Mouse (Mus musculus) macrophage (primary cell): ENCODE results near the gene BC003965. TPM values are rescaled to one million over a fixed set of nuclear protein-coding genes. Genes with fewer than 3 reads are reported as not detected.
A peak's percentile ranks its signal among the peaks of the same experiment; 100 is the strongest.

Experiments
- H3K27ac ChIP-seq: fragments of 350-480 bp; formaldehyde crosslinking; 2 replicates; pipeline ENCODE4 v1.9.0; 2021
- H3K36me3 ChIP-seq: fragments of 350-480 bp; formaldehyde crosslinking; 2 replicates; pipeline ENCODE4 v1.9.0; 2021; ENCODE audit errors: inconsistent target
- H3K4me3 ChIP-seq: fragments of 350-480 bp; formaldehyde crosslinking; 2 replicates; pipeline ENCODE4 v1.9.0; 2021; ENCODE audit errors: inconsistent target
- H3K79me2 ChIP-seq: fragments of 350-480 bp; formaldehyde crosslinking; 2 replicates; pipeline ENCODE4 v1.9.0; 2021; ENCODE audit errors: inconsistent target
- WGBS: methylation state at CpG from one replicate; pipeline ENCODE4 v1.1.7; 2026; ENCODE audit warnings: inconsistent platforms; ENCODE audit not compliant: missing documents; 5-methylcytosine and 5-hydroxymethylcytosine counted together
- polyA plus RNA-seq: library from polyadenylated mRNA; stranded (reverse); fragments of 250-400 nt; gene quantifications from 3 replicates; pipeline ENCODE4 v1.2.4, GENCODE M21; 2018; ENCODE audit warnings: inconsistent platforms
- total RNA-seq, 78 experiments: library from RNA; depleted of rRNA; stranded (reverse); fragments of 250-400 nt; gene quantifications; 1 replicate in 9 of 78; 2 replicates in 24 of 78; 3 replicates in 43 of 78; 4 replicates in 2 of 78; pipeline ENCODE4 v1.2.4; 2018; ENCODE audit warnings: inconsistent platforms in 56 of 78

BC003965 gene
- 10 to 100 TPM in 4 of 26 experiments, 1 to 10 TPM in 22; 2.1 to 12.0 (median 6.1) TPM for total RNA-seq (2018; cell fraction: chromatin; rRNA removed)
- total RNA-seq (2018; cell fraction: cytosol; rRNA removed) = 1 to 10 TPM; 2.9 to 6.9 (median 5.5) TPM
- 10 to 100 TPM in 12 of 26 experiments, 1 to 10 TPM in 14; 4.6 to 19.2 (median 9.2) TPM for total RNA-seq (2018; cell fraction: nucleus; rRNA removed)
- polyA plus RNA-seq = 3.5 to 10.5 TPM (median 6.5 TPM) in 3 replicates

- H3K79me2 ChIP-seq = peaks cover 21% of the 10 kb centered on the region
- WGBS = under 1% methylated on average over 50 of the region's 50 CpGs
- peak within 1 kb of the TSS; percentile 94 for H3K4me3 ChIP-seq
- peak within 1 kb of the TSS; percentile 70 for H3K27ac ChIP-seq
- no peaks in the 10 kb centered on the region for H3K36me3 ChIP-seq
These were observed at the start of gene BC003965 for GRCm38 (mm10) chr17:25184129-25184691. BC003965 (plus strand) TSS chr17:25184554.

GRCm38 (mm10) chr17:25135622-25136021 lies 48.7 kb upstream of the BC003965 start:
- H3K4me3 ChIP-seq = 0 out of 2 replicates have a peak overlapping the region, but pooled peaks have one; percentile 85
- H3K27ac ChIP-seq = peak overlapping the region; percentile 96
- WGBS = 98% methylated on average over 6 of the region's 6 CpGs
- H3K36me3 ChIP-seq = no peaks in the 10 kb centered on the region; the same call in 1 of the 2 replicates
- peaks cover 73% of the 10 kb centered on the region for H3K79me2 ChIP-seq

GRCm38 (mm10) chr17:25138803-25139202 lies 45.6 kb upstream of the BC003965 start:
- H3K4me3 ChIP-seq = no peak overlapping the region
- peak overlapping the region; percentile 30 for H3K27ac ChIP-seq

GRCm38 (mm10) chr17:25139960-25140359 lies 44.4 kb upstream of the BC003965 start:
- peaks cover 30% of the 10 kb centered on the region for H3K36me3 ChIP-seq
- H3K79me2 ChIP-seq = peaks cover 96% of the 10 kb centered on the region
- H3K4me3 ChIP-seq = no peak overlapping the region
- peak overlapping the region; percentile 7; the same call in 1 of the 2 replicates for H3K27ac ChIP-seq
- 68% methylated on average over 3 of the region's 4 CpGs for WGBS

More at GRCm38 (mm10) chr17:25138803-25139202, 45.6 kb upstream of the BC003965 start:
- H3K79me2 ChIP-seq = peaks cover 96% of the 10 kb centered on the region
- H3K36me3 ChIP-seq = peaks cover 19% of the 10 kb centered on the region
- 14% methylated on average over 1 of the region's 1 CpGs for whole genome bisulfite sequencing

GRCm38 (mm10) chr17:25162161-25162560 lies 22.2 kb upstream of the BC003965 start, which contains the start of gene Ccdc154:
Ccdc154 (plus strand) TSS chr17:25162461.
- 100% methylated on average over 1 of the region's 1 CpGs for WGBS
- Histone ChIP-seq H3K4me3 (no peak within 1 kb of the TSS), H3K36me3 (peaks cover 45% of the 10 kb centered on the region), H3K27ac (no peak within 1 kb of the TSS), H3K79me2 (no peaks in the 10 kb centered on the region)

- H3K36me3 ChIP-seq = peaks cover 33% of the 10 kb centered on the region
- 82% methylated on average over 7 of the region's 7 CpGs for WGBS
- no peak overlapping the region for H3K4me3 ChIP-seq
These were observed 21.0 kb upstream of the BC003965 start for GRCm38 (mm10) chr17:25163387-25163786.

GRCm38 (mm10) chr17:25164770-25165169 lies 19.6 kb upstream of the BC003965 start:
- Histone ChIP-seq H3K36me3 (peaks cover 20% of the 10 kb centered on the region), H3K27ac (no peak overlapping the region), H3K4me3 (no peak overlapping the region), H3K79me2 (no peaks in the 10 kb centered on the region)
- WGBS = 90% methylated on average over 3 of the region's 3 CpGs

More at GRCm38 (mm10) chr17:25163387-25163786, 21.0 kb upstream of the BC003965 start:
- Histone ChIP-seq H3K27ac (no peak overlapping the region), H3K79me2 (no peaks in the 10 kb centered on the region)

GRCm38 (mm10) chr17:25165970-25166671 lies 18.2 kb upstream of the BC003965 start:
- WGBS = 70% methylated on average over 6 of the region's 6 CpGs
- Histone ChIP-seq H3K36me3 (peaks cover 7% of the 10 kb centered on the region; the same call in 1 of the 2 replicates), H3K27ac (no peak overlapping the region), H3K4me3 (no peak overlapping the region), H3K79me2 (no peaks in the 10 kb centered on the region)

GRCm38 (mm10) chr17:25169706-25170105 lies 14.6 kb upstream of the BC003965 start:
- H3K27ac ChIP-seq = no peak overlapping the region
- H3K4me3 ChIP-seq = no peak overlapping the region
- no peaks in the 10 kb centered on the region for H3K79me2 ChIP-seq
- 100% methylated on average over 2 of the region's 2 CpGs for WGBS
- H3K36me3 ChIP-seq = no peaks in the 10 kb centered on the region

- H3K4me3 ChIP-seq = no peak overlapping the region
- no peaks in the 10 kb centered on the region for H3K36me3 ChIP-seq
- WGBS = 100% methylated on average over 3 of the region's 3 CpGs
- no peak overlapping the region for H3K27ac ChIP-seq
- H3K79me2 ChIP-seq = no peaks in the 10 kb centered on the region
These were observed 11.8 kb upstream of the BC003965 start for GRCm38 (mm10) chr17:25172558-25172957.

GRCm38 (mm10) chr17:25175411-25175810 lies 8.9 kb upstream of the BC003965 start, which contains the start of gene Gm38655:
Gm38655 (minus strand) TSS chr17:25175471.
- 79% methylated on average over 9 of the region's 9 CpGs for WGBS
- no peak within 1 kb of the TSS for H3K27ac ChIP-seq
- no peaks in the 10 kb centered on the region for H3K79me2 ChIP-seq
- no peak within 1 kb of the TSS for H3K4me3 ChIP-seq
- no peaks in the 10 kb centered on the region for H3K36me3 ChIP-seq

GRCm38 (mm10) chr17:25183232-25183631 lies 1.1 kb upstream of the BC003965 start:
- H3K79me2 ChIP-seq = peaks cover 18% of the 10 kb centered on the region
- H3K27ac ChIP-seq = no peak overlapping the region
- no peaks in the 10 kb centered on the region for H3K36me3 ChIP-seq
- peak overlapping the region; percentile 94; the same call in 1 of the 2 replicates for H3K4me3 ChIP-seq

- Histone ChIP-seq H3K4me3 (peak overlapping the region; percentile 94), H3K27ac (peak overlapping the region; percentile 17; the same call in 1 of the 2 replicates), H3K36me3 (no peaks in the 10 kb centered on the region), H3K79me2 (peaks cover 21% of the 10 kb centered on the region)
- WGBS = 10% methylated on average over 17 of the region's 17 CpGs
These were observed 607 bp downstream of the BC003965 start for GRCm38 (mm10) chr17:25184961-25185360.

GRCm38 (mm10) chr17:25187784-25188149 lies 3.4 kb downstream of the BC003965 start:
- 30% methylated on average over 11 of the region's 11 CpGs for WGBS
- no peak overlapping the region for H3K27ac ChIP-seq
- H3K4me3 ChIP-seq = peak overlapping the region; percentile 30
- H3K79me2 ChIP-seq = peaks cover 49% of the 10 kb centered on the region
- 0 out of 2 replicates have a peak, but pooled peaks cover 5% of the 10 kb centered on the region for H3K36me3 ChIP-seq
